Mouse (Mus musculus) embryo, embryonic 10.5 days (tissue): Measurements from ENCODE around the gene Antxr1.

Source experiments
- DNase-seq: peaks from one replicate; pipeline ENCODE4 v3.0.0-alpha.2; 2015; ENCODE audit warnings: low spot score

Antxr1 gene

GRCm38 (mm10) chr6:87139796-87140553 is 195.6 kb downstream of the Antxr1 start:
- DNase-seq: no peak

- no peak for DNase-seq
Measured at GRCm38 (mm10) chr6:87138479-87138878, 197.1 kb downstream of the Antxr1 start.

- DNase-seq: no peak
Measured at GRCm38 (mm10) chr6:87133966-87134546, 201.6 kb downstream of the Antxr1 start.

- no peak for DNase-seq
Measured at GRCm38 (mm10) chr6:87133520-87133919, 202.1 kb downstream of the Antxr1 start.

GRCm38 (mm10) chr6:87131078-87131477 is 204.5 kb downstream of the Antxr1 start:
- DNase-seq: no peak

- DNase-seq: no peak
Measured at GRCm38 (mm10) chr6:87130628-87131027, 205.0 kb downstream of the Antxr1 start.

GRCm38 (mm10) chr6:87129861-87130260 is 205.8 kb downstream of the Antxr1 start:
- no peak for DNase-seq

GRCm38 (mm10) chr6:87127049-87127753 is 208.4 kb downstream of the Antxr1 start:
- peak; percentile 26 for DNase-seq

GRCm38 (mm10) chr6:87123973-87124372 is 211.6 kb downstream of the Antxr1 start:
- DNase-seq: no peak

GRCm38 (mm10) chr6:87123406-87123805 is 212.2 kb downstream of the Antxr1 start:
- no peak for DNase-seq

- DNase-seq: no peak
Measured at GRCm38 (mm10) chr6:87121961-87122360, 213.7 kb downstream of the Antxr1 start.

GRCm38 (mm10) chr6:87120661-87121060 is 215.0 kb downstream of the Antxr1 start:
- DNase-seq: no peak

GRCm38 (mm10) chr6:87119975-87120374 is 215.6 kb downstream of the Antxr1 start:
- DNase-seq: no peak

- no peak for DNase-seq
Measured at GRCm38 (mm10) chr6:87119066-87119837, 216.4 kb downstream of the Antxr1 start.

GRCm38 (mm10) chr6:87116596-87116995 is 219.0 kb downstream of the Antxr1 start:
- DNase-seq: no peak

GRCm38 (mm10) chr6:87115981-87116380 is 219.6 kb downstream of the Antxr1 start:
- no peak for DNase-seq

GRCm38 (mm10) chr6:87112125-87112524 is 223.5 kb downstream of the Antxr1 start:
- DNase-seq: no peak

GRCm38 (mm10) chr6:87111493-87111892 is 224.1 kb downstream of the Antxr1 start:
- DNase-seq: no peak

GRCm38 (mm10) chr6:87104123-87104796 is 231.4 kb downstream of the Antxr1 start, which contains the start of gene D6Ertd527e:
TSS of gene D6Ertd527e (plus strand) at chr6:87104746.
- no peak for DNase-seq

- DNase-seq: no peak
Measured at GRCm38 (mm10) chr6:87103314-87103713, 232.3 kb downstream of the Antxr1 start.

- DNase-seq: no peak
Measured at GRCm38 (mm10) chr6:87102421-87102911, 233.2 kb downstream of the Antxr1 start.
